Mouse (Mus musculus): ENCODE measurements around the gene Gnat3.

- TF ChIP-seq CTCF (IDR thresholded peaks at IDR 0.05; ENCODE audit: low read depth, low read length): no peak
- TF ChIP-seq POLR2A (IDR thresholded peaks at IDR 0.05; ENCODE audit: borderline replicate concordance, low read depth, low read length): no peak
Measured at GRCm38 (mm10) chr5:17982770-17983169, 20.4 kb downstream of the Gnat3 start.
